In genomic region chr11:114419002-114419401, GRCm38 (mm10) we compare ENCODE assay signal across 13 mouse cellular contexts.
DNase-seq lines count a peak whose midpoint lies in the region; ATAC-seq and TF ChIP-seq lines count a peak whose summit lies in the region.
"Had no signal": no experiment of that assay in that cellular context is flagged by ENCODE, and none has a peak within 500 bp of the region (broad histone marks: within the 10 kb centered on the region; RNA-seq: fewer than 3 reads in every experiment).

No protein-coding gene starts in this region.

- no peaks in the 10 kb centered on the region for H3K36me3 ChIP-seq in lung, embryonic 14.5 days (ENCODE audit: insufficient read depth)
- no peaks in the 10 kb centered on the region for H3K36me3 ChIP-seq in MEL (ENCODE audit: control insufficient read depth in 1 of 2, insufficient read depth in 2 of 2, low read length in 2 of 2)
- no peaks in the 10 kb centered on the region for H3K36me3 ChIP-seq in heart, embryonic 10.5 days
- H3K36me3 ChIP-seq: embryonic facial prominence, embryonic 10.5 days had no signal

- DNase-seq in adrenal gland, postnatal 14 days, result peak; percentile 14
- DNase-seq in adrenal gland, adult 18-20 months (ENCODE audit: low spot score in 2 of 2), result no peak
- DNase-seq in lung, embryonic 14.5 days, result peak; percentile 22
- DNase-seq in lung, adult 18-20 months, result no peak
- peak; percentile 34 for DNase-seq in MEL (ENCODE audit: low read depth, low spot score)
- DNase-seq in heart, embryonic 10.5 days (ENCODE audit: low spot score), result no peak
- no peak for DNase-seq in layer of hippocampus, adult 18-20 months (ENCODE audit: low spot score in 2 of 2)
- DNase-seq: heart, postnatal 36 days; kidney, adult 2 months; lung, postnatal 14 days had no signal

- no peak for TF ChIP-seq EP300 in MEL (IDR thresholded peaks at IDR 0.05; ENCODE audit: low read depth in 1 of 2, low read length in 2 of 2)

- peak; percentile 56 for TF ChIP-seq CTCF in lung, embryonic 14.5 days (IDR thresholded peaks at IDR 0.05; ENCODE audit: low read depth)
- peak; percentile 47 to 59 (median 48) for TF ChIP-seq CTCF in MEL (IDR thresholded peaks at IDR 0.05 in 2 of 3, conservative IDR thresholded peaks at IDR 0.05 in 1 of 3; ENCODE audit: control insufficient read depth in 1 of 3, insufficient read depth in 1 of 3, low read depth in 2 of 3, low read length in 3 of 3, poor library complexity in 1 of 3, severe bottlenecking in 1 of 3)

- H3K9me3 ChIP-seq in lung, embryonic 14.5 days (ENCODE audit: low read depth, low read length), result no peaks in the 10 kb centered on the region
- no peaks in the 10 kb centered on the region for H3K9me3 ChIP-seq in MEL (replicated peaks; ENCODE audit: insufficient read depth, low read length)
- 0 out of 2 replicates have a peak, but pooled peaks cover 3% of the 10 kb centered on the region for H3K9me3 ChIP-seq in heart, embryonic 10.5 days
- H3K9me3 ChIP-seq: embryonic facial prominence, embryonic 10.5 days; forebrain, embryonic 13.5 days had no signal

- H3K4me2 ChIP-seq in lung, embryonic 14.5 days, result no peak overlapping the region
- H3K4me2 ChIP-seq: forebrain, embryonic 13.5 days had no signal

- H3K79me2 ChIP-seq in MEL (ENCODE audit: control insufficient read depth, insufficient read depth, low read length, poor library complexity), result no peaks in the 10 kb centered on the region

- no peak overlapping the region for H3K27ac ChIP-seq in lung, embryonic 14.5 days (ENCODE audit: low read depth)
- H3K27ac ChIP-seq in MEL (ENCODE audit: control insufficient read depth, low read depth, low read length), result no peak overlapping the region
- H3K27ac ChIP-seq in heart, embryonic 10.5 days, result no peak overlapping the region
- H3K27ac ChIP-seq: embryonic facial prominence, embryonic 10.5 days; forebrain, embryonic 13.5 days had no signal

- ATAC-seq in lung, embryonic 14.5 days (ENCODE audit: insufficient read depth), result no peak
- ATAC-seq in megakaryocyte progenitor cell, adult 5-6 weeks (replicated peaks; ENCODE audit: poor library complexity), result peak; percentile 48; the same call in 1 of the 2 replicates
- ATAC-seq: forebrain, embryonic 13.5 days had no signal

- no peak overlapping the region for H3K4me3 ChIP-seq in lung, embryonic 14.5 days (ENCODE audit: low read depth, low read length)
- H3K4me3 ChIP-seq in MEL (ENCODE audit: control insufficient read depth in 1 of 2, insufficient read depth in 1 of 2, low read depth in 2 of 2, low read length in 2 of 2), result no peak overlapping the region
- H3K4me3 ChIP-seq in heart, embryonic 10.5 days, result no peak overlapping the region
- H3K4me3 ChIP-seq: embryonic facial prominence, embryonic 10.5 days; forebrain, embryonic 13.5 days had no signal

- peak; percentile 50 for TF ChIP-seq RAD21 in MEL (IDR thresholded peaks at IDR 0.05; ENCODE audit: low read depth, low read length)

- H3K4me1 ChIP-seq in lung, embryonic 14.5 days (ENCODE audit: insufficient read depth), result no peaks in the 10 kb centered on the region
- H3K4me1 ChIP-seq in MEL (ENCODE audit: control insufficient read depth in 1 of 2, insufficient read depth in 2 of 2, low read length in 2 of 2), result no peaks in the 10 kb centered on the region
- H3K4me1 ChIP-seq in heart, embryonic 10.5 days, result no peaks in the 10 kb centered on the region
- H3K4me1 ChIP-seq: forebrain, embryonic 13.5 days had no signal

- H3K9ac ChIP-seq in lung, embryonic 14.5 days, result no peak overlapping the region
- no peak overlapping the region for H3K9ac ChIP-seq in MEL (ENCODE audit: control insufficient read depth, low read depth, low read length, poor library complexity, severe bottlenecking)
- H3K9ac ChIP-seq: forebrain, embryonic 13.5 days had no signal

- TF ChIP-seq POLR2A in MEL (IDR thresholded peaks at IDR 0.05; ENCODE audit: control insufficient read depth in 1 of 2, insufficient read depth in 1 of 2, low read depth in 1 of 2, low read length in 2 of 2, poor library complexity in 1 of 2), result no peak

- no peaks in the 10 kb centered on the region for H3K27me3 ChIP-seq in lung, embryonic 14.5 days (ENCODE audit: insufficient read depth, low read length)
- H3K27me3 ChIP-seq in MEL (ENCODE audit: control insufficient read depth in 1 of 2, insufficient read depth in 2 of 2, low read length in 2 of 2), result no peaks in the 10 kb centered on the region
- H3K27me3 ChIP-seq in heart, embryonic 10.5 days (ENCODE audit: insufficient read depth, poor library complexity, severe bottlenecking), result no peaks in the 10 kb centered on the region
- H3K27me3 ChIP-seq: forebrain, embryonic 13.5 days had no signal

- WGBS in lung, embryonic 14.5 days, result 81% methylated on average over 7 of the region's 7 CpGs
- 76% methylated on average over 7 of the region's 7 CpGs for WGBS in heart, embryonic 10.5 days

TF ChIP-seq in MEL, 35 proteins besides CTCF, POLR2A, EP300 and RAD21:
- TF ChIP-seq MAZ (IDR thresholded peaks at IDR 0.05; ENCODE audit: low read depth, low read length) (no peak), ZC3H11A (IDR thresholded peaks at IDR 0.05; ENCODE audit: low read depth, low read length) (peak; percentile 35; the same call in 1 of the 2 replicates), POLR2AphosphoS5 (IDR thresholded peaks at IDR 0.05; ENCODE audit: borderline replicate concordance, low read depth, low read length) (no peak), SMC3 (IDR thresholded peaks at IDR 0.05; ENCODE audit: low read depth, low read length) (peak; percentile 65), TCF12 (IDR thresholded peaks at IDR 0.05; ENCODE audit: low read depth, low read length) (no peak), TAL1 (IDR thresholded peaks at IDR 0.05; ENCODE audit: low read length) (no peak)

Comparison
In these comparisons a context has a peak if more than half of its experiments do, and no peak if none do; other contexts are left out.
1. DNase-seq: peak in adrenal gland, postnatal 14 days (single experiment), lung, embryonic 14.5 days (single experiment) and MEL (single experiment); none in adrenal gland, adult 18-20 months (0 of 2), lung, adult 18-20 months (0 of 2), heart, embryonic 10.5 days (single experiment) and layer of hippocampus, adult 18-20 months (0 of 2).